Mouse (Mus musculus) common myeloid progenitor, adult 5-6 weeks (primary cell): ENCODE measurements around the gene Med11. TPM values are rescaled to one million over a fixed set of nuclear protein-coding genes. Genes with fewer than 3 reads are reported as not detected.
"Not testable (repeated sequence)": the region's sequence is repeated elsewhere in the genome, so short reads cannot be mapped to it uniquely, and the experiment has no call there.

ENCODE experiments used
- ATAC-seq: replicated peaks from 2 replicates; pipeline ENCODE4 v1.8.0; 2016; ENCODE audit warnings: low read depth, mild to moderate bottlenecking, moderate TSS enrichment, inconsistent platforms; ENCODE audit not compliant: poor library complexity, severe bottlenecking
- total RNA-seq: library from RNA; stranded (forward); fragments of 200-1000, 187-1606 nt; gene quantifications from 2 replicates; pipeline ENCODE4 v1.2.3, GENCODE M21; 2017

Med11 gene
- total RNA-seq, 1 experiment from 2014 or later: 36.3 TPM

- ATAC-seq: no peak
Observed at GRCm38 (mm10) chr11:70444667-70445066, 7.1 kb upstream of the Med11 start.

DNA sequence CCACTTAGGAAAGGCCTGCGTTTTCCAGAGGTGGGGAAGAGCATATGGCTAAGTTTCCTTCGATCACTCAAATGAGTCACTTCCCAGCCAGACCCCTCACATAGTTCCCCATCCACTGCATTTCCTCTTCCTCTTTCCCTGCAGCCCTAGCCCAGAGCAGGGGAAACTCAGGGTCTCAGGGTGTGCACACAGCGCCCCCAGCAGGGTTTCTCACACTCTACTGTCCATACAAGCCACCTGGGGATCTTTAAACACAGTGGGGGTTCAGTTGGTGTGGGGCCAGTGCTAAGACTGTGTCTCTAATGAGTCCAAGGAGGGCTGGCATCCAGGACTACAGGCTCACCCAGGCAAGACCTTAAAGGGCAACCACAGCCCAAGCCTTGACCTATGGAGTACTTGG, 5.0 kb upstream of the Med11 start:
- peak; percentile 62; the same call in 1 of the 2 replicates for ATAC-seq

DNA sequence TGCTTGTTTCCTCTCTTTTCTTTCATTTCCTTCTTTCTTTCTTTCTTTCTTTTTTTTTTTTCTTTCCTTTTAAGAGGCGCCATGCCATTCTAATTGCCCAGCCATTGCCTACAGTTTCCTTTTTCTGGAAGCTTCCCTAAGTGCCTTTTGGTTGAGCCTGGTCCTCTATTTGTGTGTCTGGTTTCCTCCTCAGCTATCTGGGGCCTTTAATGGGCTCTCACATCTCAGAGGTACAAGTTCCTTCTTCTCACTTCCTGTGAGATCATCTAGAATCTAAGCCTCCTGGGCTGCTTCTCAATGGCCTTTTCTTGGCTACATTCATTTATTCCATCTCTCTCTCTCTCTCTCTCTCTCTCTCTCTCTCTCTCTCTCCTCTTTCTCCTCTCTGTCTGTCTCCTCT, 4.3 kb upstream of the Med11 start:
- no peak for ATAC-seq

GRCm38 (mm10) chr11:70450926-70451325, 793 bp upstream of the Med11 start:
- no peak for ATAC-seq

GRCm38 (mm10) chr11:70453261-70454044, 1.7 kb downstream of the Med11 start:
- no peak for ATAC-seq

DNA sequence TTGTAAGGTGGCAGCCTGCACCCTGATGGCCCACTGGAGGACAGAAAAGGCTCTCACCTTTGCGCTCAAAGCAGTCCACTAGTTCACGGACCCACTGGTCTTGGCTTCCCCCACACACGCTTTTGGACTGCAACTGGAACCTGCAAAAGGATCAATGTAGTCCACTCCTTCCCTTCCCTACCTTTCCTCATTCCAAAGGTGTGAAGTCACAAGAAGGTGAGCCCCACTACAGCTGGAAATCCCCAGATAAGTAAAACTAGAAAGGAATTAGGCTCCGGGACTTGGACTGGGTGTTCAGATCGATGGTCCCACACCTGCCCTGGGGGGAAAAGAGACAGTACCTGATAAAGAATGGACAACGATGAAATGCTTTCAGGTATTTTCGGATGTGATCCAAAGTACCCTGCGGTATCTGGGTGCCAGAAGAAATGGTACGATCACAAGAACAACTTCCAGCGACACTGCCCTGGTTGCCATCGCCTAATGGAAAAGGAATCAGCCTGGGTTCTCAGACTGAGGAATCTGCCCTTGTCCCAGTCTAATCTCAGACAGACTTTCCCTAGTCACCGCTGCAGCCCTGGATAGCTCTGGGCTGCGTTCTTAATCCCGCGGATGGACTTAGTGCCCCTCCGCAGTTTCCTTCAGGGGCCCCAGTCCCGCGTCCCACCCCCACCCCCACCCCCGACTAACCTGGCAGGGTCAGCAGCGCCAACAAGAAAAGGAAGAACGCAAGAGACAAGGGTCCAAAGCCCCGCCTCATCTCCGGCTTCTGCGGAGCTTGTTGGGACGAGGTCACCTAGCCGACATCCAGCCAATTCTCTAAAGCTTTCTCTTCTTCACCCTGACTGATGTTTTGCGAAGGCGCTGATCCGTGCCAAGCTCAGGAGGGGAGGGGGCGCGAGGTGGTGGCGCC, 7.2 kb downstream of the Med11 start, which contains the start of gene Zmynd15:
Gene Zmynd15 (plus strand): TSS at position 746 of the 913 bp plus-strand sequence.
- no peak for ATAC-seq

DNA sequence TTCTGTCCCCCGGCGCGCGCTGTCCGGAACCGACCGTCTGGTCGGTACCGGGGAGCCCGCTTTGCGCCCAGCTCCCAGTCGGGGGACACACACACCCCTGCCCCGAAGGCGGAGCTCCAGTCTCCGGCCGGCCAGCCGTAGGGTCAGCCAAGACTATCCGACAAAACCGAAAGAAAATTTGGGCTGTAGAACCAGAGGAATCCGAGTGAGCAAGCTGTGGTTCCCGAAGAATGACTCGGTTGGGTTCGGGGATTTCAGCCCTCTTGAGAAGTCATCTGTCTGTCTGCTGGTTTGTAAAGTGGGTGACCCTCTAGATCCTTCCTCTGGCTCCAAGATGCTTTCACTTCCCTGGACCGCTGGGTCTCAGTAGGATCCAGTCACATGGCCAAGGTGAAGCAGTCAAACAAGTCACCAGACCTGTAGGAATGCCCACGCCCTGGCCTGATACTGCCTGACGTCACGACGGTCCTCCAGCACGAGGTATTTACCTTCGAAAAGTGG, 7.9 kb downstream of the Med11 start, which contains the start of gene Cxcl16:
Gene Cxcl16 (minus strand): TSS at position 384 of the 501 bp plus-strand sequence.
- peak; percentile 44 for ATAC-seq

DNA sequence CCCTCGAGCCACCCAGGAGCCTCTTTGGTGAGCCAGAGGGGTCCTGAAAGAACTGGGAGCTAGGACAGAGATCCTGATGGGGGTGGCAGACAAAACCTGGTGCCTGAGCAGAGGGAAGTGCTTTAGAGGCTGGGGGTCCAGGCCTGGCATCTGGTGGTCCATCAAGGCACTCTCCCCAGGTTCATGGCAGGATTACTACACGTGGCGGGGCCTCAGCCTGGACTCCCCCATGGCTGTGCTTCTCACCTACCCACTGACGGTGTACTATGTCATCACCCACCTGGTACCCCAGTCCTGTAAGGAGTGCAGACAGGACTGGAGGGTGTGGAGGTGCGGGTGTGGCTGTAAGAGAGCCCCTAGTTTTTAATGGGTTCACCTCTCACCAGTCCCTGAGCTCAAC, 12.3 kb downstream of the Med11 start:
- ATAC-seq: no peak

DNA sequence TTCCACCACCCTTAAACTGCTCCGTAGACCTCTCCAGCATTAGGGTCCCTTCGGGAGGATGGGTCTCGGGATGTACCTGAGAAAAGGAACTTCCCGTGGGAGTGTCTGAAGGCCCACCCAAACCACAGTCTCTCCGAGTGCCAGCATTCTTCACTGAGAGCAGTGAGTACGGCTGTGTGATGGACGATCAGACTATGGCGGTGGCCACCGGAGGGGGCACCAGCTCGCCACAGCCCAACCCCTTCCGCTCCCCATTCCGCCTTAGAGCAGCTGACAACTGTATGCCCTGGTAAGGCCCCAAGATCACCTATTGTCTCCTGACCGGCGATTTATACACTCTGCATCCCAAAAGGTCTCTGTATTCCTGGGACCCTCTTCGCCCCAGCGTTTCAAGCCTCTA, 13.5 kb downstream of the Med11 start:
- ATAC-seq: no peak

- no peak for ATAC-seq
Observed at GRCm38 (mm10) chr11:70465824-70466223, 14.1 kb downstream of the Med11 start.

DNA sequence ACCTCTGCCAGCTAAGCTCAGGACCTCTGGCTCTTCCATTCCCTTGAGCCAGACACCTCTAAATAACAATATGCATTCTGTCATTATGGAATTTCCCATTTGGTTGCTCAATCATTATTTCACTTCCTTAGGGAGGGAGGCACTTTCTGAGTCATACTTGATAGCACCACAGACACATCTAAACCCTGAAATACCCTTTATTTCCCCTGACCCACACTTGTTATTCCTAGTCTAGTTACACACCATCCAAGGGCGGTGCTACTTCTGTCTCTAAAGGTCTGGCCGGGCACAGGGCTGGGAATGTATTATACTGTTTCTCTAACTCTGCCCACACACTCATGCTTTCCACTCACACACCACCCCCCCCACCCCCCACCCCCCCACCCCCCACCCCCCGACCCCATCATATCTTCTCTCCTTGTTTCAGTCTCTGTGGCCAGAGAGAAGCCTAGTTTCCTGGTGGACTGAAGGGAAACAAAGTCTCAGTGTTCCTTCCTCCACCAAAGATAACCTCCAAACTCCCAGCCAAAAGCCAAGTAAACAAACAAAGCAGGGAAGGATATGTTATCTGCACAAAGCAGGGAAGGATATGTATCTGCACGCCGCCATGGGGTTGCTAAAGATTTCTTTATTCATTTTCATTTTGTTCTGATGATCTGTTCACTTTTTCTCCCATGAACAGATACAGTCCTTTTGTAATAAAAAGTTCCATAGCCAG, 16.3 kb downstream of the Med11 start:
- no peak for ATAC-seq

DNA sequence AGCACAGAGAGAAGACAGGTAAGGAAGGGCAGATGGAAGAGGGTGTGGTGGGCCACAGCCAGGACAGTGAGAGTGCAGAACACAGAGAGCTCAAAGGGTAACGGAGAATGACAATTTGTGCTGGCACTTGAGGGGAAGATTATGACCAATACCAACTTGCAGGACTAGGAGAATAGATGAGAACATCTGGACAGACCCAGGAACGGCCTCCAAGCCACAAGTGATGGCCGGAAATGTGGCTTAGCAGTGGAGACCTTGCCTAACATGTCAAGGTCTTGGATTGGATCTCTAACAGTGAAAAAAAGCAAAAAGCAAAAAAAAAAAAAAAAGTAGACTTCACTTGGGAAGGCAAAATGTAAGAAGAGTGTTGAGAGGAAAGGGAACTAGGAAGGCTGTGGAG, 18.0 kb downstream of the Med11 start:
- ATAC-seq: no peak

- ATAC-seq: no peak
Observed at GRCm38 (mm10) chr11:70472716-70473115, 21.0 kb downstream of the Med11 start.

- ATAC-seq: not testable (repeated sequence)
Observed at GRCm38 (mm10) chr11:70473291-70473690, 21.6 kb downstream of the Med11 start.

DNA sequence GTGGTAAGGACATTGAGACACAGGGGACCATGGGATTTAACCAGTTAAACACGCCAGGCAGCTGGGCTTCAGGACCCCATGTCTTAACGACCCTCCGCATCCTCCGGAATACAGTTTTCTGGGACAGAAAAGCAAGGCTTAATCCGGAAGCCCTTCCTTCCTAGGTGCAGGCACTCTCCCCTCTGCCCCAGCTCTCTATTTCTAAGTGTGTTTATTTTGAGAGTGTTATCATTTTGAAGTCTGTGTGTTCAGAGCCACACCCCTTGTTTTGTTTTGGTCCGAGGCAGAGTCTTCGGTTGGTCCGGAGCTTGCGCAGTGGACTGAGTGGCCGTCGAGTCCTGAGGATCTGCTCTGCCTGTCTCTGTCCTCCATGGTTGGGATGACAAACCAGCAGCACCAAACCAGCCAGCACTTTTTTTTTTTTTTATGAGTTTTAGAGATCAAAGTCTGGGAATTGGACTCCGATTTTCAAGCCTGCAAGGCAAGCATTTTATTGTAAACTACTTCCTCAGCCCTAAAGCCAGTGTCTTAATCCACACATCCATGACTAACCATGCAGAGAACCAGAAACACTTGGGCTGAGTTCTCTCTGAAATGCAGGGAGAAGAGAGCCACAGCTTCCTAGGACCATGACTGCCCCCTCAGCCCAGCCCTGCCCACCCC, 23.3 kb downstream of the Med11 start:
- no peak for ATAC-seq

DNA sequence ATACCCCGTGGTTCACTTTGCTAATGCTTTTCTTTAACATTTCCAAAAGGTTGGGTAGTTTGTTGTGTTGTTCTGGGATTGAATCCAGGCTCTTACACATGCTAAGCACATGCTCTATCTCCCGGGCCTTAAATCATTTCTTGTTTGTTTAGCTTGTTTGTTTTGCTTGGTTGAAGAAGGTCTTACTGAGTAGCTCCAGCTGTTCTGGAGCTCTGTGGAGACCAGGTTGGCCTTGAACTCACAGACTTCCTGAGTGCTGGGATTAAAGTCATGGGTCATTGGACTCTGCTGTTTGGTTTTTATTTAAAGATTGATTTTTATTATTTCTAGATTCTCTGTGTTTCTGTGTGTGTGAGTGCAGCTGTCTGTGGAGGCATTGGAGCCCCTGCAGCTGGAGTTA, 33.8 kb downstream of the Med11 start:
- ATAC-seq: no peak

- no peak for ATAC-seq
Observed at GRCm38 (mm10) chr11:70487816-70488215, 36.1 kb downstream of the Med11 start.

GRCm38 (mm10) chr11:70489138-70489537, 37.4 kb downstream of the Med11 start:
- ATAC-seq: no peak

- ATAC-seq: peak; percentile 90
Observed at GRCm38 (mm10) chr11:70489684-70490083, 38.0 kb downstream of the Med11 start.
